Mouse (Mus musculus): ENCODE data around the gene Cdh22.

Cdh22 gene

DNA sequence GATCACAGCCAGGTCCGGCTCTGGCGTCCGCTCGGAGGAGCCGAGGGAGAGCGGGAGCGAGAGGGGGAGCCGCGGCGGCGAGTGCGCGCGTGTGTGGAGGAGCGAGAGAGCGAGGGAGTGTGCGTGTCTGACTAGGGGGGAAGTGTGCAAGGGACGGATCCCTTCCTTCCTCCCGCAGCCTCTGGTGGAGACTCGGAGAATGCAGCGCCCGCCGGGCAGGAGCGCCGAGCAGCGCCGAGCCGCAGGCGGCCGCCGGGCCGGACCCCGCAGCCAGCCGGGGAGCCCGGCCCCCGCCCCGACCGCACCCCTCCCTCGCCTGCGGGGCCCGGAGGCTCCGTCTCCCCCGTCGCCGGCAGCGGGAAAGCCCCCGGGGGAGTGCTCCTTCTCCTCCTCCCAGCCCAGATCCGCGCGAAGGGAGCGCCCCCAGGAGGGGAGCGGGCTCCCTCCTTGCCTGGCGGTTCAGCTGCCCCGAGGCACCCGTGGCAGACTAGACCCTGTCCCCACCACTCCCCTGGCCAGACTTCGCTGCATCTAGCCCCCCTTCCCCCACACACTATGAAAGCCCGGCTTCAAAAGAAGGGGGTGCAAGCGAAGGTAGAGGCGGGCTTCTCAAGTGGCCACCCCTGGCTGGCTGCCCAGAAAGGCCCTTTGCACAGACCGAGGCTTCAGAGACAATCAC lies at the start of gene Cdh22:
TSS of gene Cdh22 (minus strand) at position 241 of the 679 bp plus-strand sequence.
- peak; percentile 68 to 76 for DNase-seq (ENCODE audit: low spot score in 2 of 2)

- no peak for DNase-seq (ENCODE audit: low spot score in 2 of 2)
Measured at GRCm38 (mm10) chr2:165284377-165284776, 49.7 kb upstream of the Cdh22 start.

GRCm38 (mm10) chr2:165283644-165284043 lies 49.0 kb upstream of the Cdh22 start:
- DNase-seq (ENCODE audit: low spot score in 2 of 2): no peak

DNA sequence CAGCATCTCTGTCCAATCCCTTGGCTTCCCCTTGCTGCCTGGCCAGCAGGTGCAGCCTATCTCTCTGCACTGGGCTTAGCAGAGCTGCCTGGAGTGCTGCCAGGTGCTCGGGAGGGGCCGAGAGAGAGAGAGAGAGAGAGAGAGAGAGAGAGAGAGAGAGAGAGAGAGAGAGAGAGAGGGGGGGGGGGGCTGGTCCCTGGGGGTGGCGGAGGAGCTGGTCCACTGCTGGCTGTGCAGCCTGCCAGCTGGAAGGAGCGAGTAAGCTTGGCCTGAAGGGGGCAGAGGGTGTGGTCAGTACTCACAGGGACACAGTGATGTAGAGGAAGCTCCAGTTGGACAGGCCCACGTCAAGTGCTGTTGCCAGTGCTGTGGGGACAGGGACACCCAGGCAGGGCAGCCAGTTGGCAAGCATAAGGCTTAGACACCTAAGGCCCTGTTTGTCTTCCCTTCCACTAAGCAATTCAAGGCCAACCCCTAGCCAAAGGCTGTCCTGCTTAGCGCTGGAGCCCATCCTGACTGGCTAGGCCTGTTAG lies 47.2 kb upstream of the Cdh22 start:
- peak in 1 of 2 experiments; percentile 49 for DNase-seq (ENCODE audit: low spot score in 2 of 2)

GRCm38 (mm10) chr2:165279351-165279750 lies 44.7 kb upstream of the Cdh22 start:
- DNase-seq (ENCODE audit: low spot score in 2 of 2): no peak

- no peak for DNase-seq (ENCODE audit: low spot score in 2 of 2)
Measured at GRCm38 (mm10) chr2:165277188-165277740, 42.6 kb upstream of the Cdh22 start.

- peak; percentile 71 to 87 for DNase-seq (ENCODE audit: low spot score in 2 of 2)
Measured at GRCm38 (mm10) chr2:165275824-165276223, 41.2 kb upstream of the Cdh22 start.

- peak in 1 of 2 experiments; percentile 53 for DNase-seq (ENCODE audit: low spot score in 2 of 2)
Measured at GRCm38 (mm10) chr2:165275124-165275640, 40.5 kb upstream of the Cdh22 start.

GRCm38 (mm10) chr2:165273589-165273988 lies 38.9 kb upstream of the Cdh22 start:
- peak in 1 of 2 experiments; percentile 60 for DNase-seq (ENCODE audit: low spot score in 2 of 2)

GRCm38 (mm10) chr2:165271326-165271725 lies 36.7 kb upstream of the Cdh22 start:
- DNase-seq (ENCODE audit: low spot score in 2 of 2): no peak

GRCm38 (mm10) chr2:165270858-165271257 lies 36.2 kb upstream of the Cdh22 start:
- DNase-seq (ENCODE audit: low spot score in 2 of 2): no peak

DNA sequence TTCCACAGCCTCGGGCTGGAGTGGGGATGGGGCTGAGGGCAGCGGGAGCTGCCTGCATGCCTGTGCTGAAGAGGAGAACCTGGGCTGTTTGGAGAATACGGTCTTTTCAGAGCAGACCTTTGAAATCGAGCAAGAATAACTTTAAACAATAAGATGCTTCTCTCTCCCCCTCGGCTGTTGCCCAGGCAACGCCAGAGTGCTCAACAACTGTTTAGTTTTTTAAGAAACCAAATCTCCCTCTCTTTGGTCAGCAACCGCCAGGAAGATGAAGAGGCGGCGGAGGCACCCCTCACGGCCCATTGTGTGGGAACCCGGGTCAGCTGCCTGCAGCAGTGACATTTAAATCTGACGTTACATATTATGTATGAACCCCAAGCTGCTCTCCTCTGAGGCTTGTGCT lies 32.1 kb upstream of the Cdh22 start:
- no peak for DNase-seq (ENCODE audit: low spot score in 2 of 2)

DNA sequence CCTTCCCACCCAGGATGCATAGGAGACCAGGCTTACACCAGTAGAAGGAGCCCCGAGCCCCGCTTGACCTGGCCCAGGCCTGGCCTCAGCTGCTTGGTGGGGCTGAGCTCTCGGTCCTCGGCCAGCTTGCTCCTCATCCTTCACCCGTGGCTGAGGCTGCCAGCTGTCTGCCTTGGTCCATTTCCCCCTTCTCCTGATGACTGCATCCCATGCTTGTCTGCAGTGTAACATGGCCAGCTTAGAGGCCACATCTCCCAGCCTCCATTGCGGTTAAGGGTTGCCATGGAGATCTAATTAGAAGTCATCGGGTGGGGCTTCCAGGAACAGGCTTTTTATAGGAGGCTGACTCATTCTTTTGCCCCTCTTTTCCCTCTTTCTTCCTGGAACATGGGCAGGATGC lies 29.2 kb upstream of the Cdh22 start:
- DNase-seq (ENCODE audit: low spot score in 2 of 2): peak in 1 of 2 experiments; percentile 47

DNA sequence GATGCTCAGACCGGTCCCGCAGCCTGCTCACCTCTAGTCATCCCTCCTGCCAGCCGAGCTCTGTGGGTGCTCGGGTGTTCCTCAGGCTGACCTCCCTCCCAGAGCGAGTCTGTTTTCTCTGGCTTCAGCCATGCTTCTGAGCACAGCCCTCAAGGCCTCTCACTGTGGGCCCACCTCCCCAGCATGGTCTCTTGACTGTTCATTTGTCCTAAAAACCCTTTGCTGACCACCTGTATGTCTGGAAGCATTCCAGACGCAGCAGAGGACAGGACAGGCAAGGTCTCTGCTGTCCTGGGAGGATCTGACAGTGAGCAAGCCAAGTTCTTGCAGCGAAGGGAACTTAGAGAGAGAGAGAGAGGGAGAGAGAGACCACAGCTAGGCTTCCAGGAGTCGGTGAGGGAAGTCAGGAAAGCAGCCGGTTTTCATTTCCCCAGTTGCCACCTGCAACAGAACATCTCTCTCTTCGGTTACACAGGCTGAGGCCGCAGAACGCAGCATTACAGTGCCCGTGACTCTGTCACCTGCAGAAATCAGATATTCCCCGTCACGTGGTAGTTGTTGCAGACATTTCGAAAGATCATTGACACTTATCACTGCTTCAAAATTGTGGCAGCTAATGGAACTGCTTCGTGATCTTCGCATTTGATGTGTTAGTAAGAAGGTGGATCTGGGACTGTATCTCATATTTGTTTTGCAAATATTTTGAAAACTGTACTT lies 27.8 kb upstream of the Cdh22 start:
- no peak for DNase-seq (ENCODE audit: low spot score in 2 of 2)

DNA sequence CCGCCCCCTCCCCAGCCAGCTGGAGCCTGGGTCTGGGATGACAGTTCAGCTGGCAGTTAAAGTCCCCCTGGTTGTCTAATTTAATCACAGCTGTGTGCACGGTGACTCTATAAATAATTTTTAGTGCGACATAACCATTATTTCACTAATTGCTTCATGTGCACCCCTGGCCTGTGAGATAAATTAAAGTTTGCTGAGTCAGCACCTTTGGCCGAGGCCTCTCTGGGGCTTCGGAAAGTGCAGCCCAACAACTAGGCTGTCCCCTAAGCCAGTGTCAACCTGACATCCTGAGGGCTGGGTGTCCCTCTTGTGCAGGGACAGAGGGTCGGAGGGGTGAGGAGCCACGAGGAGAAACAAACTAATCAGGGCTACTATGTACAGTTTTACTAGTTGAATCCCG lies 25.2 kb upstream of the Cdh22 start:
- DNase-seq (ENCODE audit: low spot score in 2 of 2): no peak

DNA sequence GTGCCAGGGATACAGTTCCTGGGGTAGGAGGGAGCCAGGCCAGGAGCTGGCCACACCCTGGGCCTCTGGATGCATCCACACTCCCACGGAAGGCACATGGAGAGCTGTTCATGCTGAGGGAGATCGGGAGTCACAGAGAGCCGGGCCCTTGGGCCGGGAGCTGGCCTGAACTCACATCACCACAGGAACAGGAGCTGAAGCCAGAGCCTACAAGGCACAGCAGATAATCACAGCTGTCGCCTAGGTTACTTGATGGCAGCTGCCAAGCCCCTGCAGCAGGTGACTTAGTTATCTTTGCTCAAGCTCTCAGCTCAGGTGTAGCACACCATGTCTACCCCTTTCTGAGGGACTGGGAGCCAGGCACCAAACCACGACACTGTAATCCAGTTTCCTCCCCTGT lies 23.7 kb upstream of the Cdh22 start:
- DNase-seq (ENCODE audit: low spot score in 2 of 2): no peak

- no peak for DNase-seq (ENCODE audit: low spot score in 2 of 2)
Measured at GRCm38 (mm10) chr2:165257151-165257834, 22.6 kb upstream of the Cdh22 start.

DNA sequence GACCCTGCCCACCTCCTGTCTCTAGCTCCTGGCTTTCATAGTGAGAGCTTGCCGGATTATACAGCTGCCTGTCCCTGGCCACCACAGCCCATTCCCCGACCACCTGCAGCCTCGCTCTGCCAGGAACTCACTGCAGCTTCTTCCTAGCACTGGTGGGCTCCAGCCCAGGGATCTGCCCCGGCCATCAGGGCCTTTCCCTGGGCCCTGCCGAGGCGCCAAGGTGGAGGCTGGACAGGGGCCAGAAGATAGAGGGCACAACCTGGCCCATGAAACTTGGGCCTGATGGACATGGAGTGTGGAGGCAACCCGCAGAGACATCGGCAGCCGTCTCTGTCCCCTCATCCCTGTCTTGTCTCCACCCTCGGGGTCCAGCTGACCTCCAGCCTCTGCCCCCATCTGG lies 21.6 kb upstream of the Cdh22 start:
- no peak for DNase-seq (ENCODE audit: low spot score in 2 of 2)

DNA sequence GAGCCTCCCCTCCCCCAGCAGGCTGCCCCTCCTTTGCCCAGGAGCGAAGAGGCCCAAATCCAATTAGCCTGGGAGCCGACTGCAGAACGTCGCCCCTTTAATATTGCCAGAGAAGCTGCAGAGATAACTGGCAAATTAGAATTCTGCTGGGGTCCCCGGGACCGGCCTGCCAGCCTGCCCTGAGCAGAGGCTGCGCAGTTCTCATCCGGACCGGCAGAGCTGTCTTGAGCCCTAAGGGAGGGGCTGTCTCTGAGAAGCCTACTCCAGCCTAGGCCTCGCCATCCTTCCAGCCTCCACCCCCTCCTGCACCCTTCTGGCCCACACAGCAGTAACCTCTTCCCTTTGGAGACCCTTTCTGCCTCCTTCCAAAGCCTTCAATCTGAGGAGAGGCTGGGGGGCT lies 19.2 kb upstream of the Cdh22 start:
- no peak for DNase-seq (ENCODE audit: low spot score in 2 of 2)

DNA sequence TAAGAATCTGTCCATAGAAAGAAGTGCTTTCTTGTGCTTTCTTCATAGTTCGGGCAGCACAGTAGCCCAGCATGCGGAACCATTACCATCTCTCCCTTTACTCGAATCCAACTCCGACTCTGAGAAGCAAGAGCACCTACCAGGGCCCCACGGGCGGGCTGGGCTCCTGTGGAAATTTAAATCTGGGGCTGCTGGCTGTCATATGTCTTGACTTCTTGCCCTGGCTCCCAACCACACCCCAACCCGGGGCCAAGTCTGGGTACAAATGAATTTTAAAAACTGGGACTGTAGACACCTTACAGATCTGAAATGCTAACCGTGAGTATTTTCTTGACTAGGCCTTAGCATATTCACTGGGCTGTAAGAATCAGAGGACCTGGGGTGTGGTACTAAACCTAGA lies 18.6 kb upstream of the Cdh22 start:
- no peak for DNase-seq (ENCODE audit: low spot score in 2 of 2)

GRCm38 (mm10) chr2:165252801-165253200 lies 18.1 kb upstream of the Cdh22 start:
- no peak for DNase-seq (ENCODE audit: low spot score in 2 of 2)

DNA sequence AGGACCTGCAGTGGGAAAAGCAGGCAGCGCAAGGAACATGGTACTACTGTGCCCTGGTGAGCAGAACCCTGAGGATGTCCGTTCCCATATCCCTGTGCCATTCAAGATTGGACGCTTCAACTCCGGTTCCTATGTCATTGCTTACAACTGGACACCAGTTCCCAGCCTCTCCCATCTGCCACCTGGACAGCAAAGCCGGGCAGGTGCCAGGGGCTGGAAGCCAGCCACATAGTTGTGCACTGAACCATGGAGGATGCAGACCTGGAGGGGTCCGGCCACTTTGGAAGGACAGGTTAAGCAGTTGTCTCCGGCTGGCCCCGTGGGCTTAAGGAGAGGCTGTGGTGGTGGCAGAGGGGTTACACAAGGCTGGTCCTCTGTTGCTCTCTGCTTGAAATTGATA lies 17.7 kb upstream of the Cdh22 start:
- DNase-seq (ENCODE audit: low spot score in 2 of 2): no peak
